In the genomic region with DNA sequence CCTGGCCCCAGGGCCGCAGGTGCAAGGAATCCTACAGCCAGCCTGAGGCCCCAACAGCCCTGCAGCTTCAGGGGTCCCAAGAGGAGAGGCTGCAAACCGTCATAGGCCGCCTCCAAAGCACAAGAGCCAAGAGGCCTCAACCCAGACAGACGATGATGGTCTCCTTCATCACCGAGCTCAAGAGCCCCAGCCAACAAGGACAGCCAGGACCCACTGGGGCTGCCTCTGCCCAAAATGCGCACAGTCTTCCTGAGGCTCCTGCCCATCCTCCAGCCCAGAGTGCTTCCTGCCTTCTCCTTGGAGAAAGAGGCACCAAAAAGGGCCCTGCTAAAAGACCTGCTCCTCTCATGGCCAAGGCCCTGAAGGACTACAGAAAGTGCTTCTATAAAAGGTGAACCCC, we compare ENCODE assay signal across 5 mouse cellular contexts.
DNase-seq lines count a peak whose midpoint lies in the region.

No protein-coding gene starts in this region.

- peak; percentile 8 to 11 for DNase-seq in B cell, adult 2 months
- peak; percentile 2 for DNase-seq in adrenal gland, postnatal 10 days
- DNase-seq in heart, adult 11 months, result peak; percentile 95
- peak; percentile 15 for DNase-seq in heart, postnatal 4 days
- DNase-seq in natural killer cell, adult 2 months (ENCODE audit: low spot score in 2 of 2), result peak; percentile 2 to 4

Comparison
In these comparisons a context has a peak if more than half of its experiments do, and no peak if none do; other contexts are left out.
1. Peak in every context shown above with its lines: DNase-seq.
2. DNase-seq: peak in every context shown above with its lines; median percentile 95 in heart, adult 11 months; 15 in heart, postnatal 4 days; 10 in B cell, adult 2 months; 3 in natural killer cell, adult 2 months; 2 in adrenal gland, postnatal 10 days.